Mouse (Mus musculus) common myeloid progenitor, adult 5-6 weeks (primary cell): Measurements from ENCODE around the gene Tmem33. TPM values are rescaled to one million over a fixed set of nuclear protein-coding genes. Genes with fewer than 3 reads are reported as not detected.

Source experiments
- ATAC-seq: replicated peaks from 2 replicates; pipeline ENCODE4 v1.8.0; 2016; ENCODE audit warnings: low read depth, mild to moderate bottlenecking, moderate TSS enrichment, inconsistent platforms; ENCODE audit not compliant: poor library complexity, severe bottlenecking
- total RNA-seq: library from RNA; stranded (forward); fragments of 200-1000, 187-1606 nt; gene quantifications from 2 replicates; pipeline ENCODE4 v1.2.3, GENCODE M21; 2017

Gene Tmem33
- total RNA-seq, 1 experiment from 2014 or later = 56.3 TPM

DNA sequence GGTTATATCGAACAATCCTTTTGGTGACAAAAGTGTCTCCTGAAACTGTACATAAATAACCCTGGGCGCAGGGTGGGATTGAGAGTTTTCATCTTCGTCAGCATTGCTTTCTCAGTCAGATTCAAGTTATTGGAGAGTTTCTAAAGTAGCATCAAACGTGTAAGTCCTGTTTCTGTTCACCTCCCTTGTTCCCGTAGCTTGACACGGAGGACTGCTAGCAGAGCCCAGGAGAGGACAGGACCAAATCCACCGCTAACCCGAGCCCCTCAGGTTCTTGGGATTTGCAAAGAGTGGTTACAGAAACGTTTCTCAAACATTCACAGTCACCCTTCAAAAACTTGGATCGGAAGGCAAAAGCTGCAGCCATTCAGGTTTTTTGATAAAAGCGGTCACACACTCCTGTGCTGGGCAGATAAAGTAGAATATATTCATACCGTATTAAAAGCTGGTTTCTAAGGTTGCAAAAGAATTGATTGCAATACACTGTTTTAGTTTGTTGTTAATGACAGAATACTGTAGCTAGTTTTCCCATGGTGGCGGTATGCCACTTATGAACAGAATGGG is 47.4 kb downstream of the Tmem33 start:
- ATAC-seq = no peak

DNA sequence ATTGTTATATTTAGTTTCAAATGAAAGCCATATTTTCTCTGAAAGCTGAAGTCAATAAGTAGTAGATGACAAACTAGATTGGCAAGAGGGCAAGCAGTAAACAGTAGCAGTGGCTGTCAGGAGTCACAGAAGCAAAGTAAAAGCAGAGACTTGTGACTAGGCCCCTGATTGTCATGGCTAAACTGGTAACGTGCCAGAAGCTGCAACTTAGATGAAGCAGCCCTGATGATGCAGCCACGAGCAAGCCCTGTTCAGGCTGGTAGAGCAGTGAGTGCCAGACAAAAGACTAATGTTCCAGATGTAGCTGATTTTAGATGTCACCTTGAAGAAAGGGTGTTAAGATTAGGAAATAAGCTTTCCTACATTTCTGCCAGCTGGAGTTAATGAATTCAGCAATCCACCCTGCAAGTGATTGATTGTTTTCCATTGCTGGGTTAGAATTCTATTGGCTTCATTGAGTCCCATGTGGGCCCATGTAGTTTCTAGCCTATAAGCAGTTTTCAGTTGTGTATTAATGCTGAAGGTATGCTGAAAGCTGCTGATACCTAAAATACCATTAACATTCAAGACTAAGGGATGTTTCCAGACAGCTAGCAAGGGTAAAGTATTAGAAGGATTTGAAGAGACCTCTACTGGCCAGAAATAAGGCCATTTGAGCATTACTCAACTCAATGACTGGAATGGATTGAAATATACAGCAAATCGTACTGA is 51.6 kb downstream of the Tmem33 start:
- ATAC-seq = no peak

DNA sequence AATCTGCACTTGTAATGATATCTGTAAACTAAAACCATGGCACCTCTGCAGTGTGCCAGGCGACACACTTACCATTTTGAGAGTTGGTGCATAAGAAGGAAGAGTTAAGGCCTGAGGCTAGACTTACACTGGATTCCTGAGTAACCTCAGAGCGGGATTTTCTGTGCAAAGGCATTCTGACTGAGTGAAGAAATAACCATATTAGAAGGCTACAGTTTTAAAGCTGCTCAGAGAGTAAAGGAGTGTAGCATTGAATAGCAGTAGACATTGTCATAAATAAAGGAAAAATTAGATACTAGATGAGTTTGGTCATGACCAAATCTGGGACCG is 52.1 kb downstream of the Tmem33 start:
- no peak for ATAC-seq

DNA sequence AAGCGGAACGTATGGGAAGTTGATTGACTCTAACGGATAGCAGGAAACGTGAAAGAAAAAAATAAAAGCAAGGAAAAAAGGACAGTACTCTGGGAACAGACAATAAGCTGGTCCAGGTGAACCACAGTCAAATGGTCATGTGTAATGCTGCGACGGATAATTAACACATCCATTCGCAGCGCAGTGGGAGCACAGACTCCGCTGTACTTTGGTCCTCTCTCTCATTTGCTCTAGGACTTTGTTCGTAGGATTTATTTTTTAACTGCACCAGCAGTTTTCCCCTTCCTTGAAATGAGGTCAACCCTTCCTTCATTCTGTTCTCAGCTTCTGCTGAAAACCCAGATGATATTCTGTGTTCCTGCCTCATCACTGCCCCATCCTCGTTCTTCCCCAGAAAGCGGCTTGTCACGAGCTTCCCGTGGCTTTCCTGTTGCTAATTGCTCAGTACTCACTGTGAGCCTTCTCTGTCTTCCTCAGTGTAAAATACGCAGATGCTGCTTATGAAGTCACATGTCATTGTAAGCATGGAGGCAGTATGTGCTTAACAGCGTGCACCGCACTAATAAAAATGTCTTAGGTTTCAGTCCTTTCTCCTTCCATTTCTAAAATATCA is 61.4 kb downstream of the Tmem33 start:
- ATAC-seq = no peak

DNA sequence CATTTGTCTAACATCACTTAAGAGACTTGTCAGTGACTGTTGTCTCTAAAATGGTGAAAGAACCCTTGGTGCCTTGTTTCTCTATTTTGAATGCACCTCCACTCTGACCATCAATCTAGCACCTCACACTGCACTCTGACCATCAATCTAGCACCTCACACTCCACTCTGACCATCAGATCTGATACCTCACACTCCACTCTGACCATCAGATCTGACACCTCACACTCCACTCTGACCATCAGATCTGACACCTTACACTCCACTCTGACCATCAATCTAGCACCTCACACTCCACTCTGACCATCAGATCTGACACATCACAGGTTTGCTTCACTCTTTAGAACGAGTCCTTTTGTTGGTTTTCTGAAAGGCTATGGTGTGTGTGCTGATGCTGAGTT is 63.7 kb downstream of the Tmem33 start:
- ATAC-seq = no peak

DNA sequence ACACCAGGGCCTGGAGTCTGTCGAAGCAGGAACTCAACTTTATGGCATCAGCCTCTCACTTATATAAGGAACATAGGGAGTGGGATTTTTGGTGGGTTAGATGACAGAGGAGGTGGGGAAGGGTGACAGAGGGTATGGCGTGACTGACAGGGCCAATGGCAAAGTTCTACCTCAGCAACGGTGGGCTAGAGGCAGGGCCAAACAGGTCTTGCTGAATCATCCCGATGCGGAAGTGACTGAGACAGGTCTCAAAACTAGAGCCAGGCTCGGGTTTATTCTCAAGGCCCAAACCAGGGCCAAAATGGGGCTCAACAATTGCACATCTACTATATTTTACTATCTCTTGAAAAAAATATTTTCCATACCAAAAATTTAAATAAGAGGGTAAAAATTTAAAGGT is 80.4 kb downstream of the Tmem33 start:
- no peak for ATAC-seq

Other genes with a start within 250 kb of the Tmem33 start
- not detected in 2 replicates for gene Phox2b, start 161.3 kb upstream of the Tmem33 start, total RNA-seq
- gene Slc30a9, start 46.4 kb downstream of the Tmem33 start, total RNA-seq = 25.6 and 27.5 TPM in 2 replicates
- gene Bend4, start 167.7 kb downstream of the Tmem33 start, total RNA-seq = 5.0 and 5.5 TPM in 2 replicates